Mouse (Mus musculus) monocyte, adult 2 months (primary cell): Measurements from ENCODE around the gene Cdkn2c.
"Not testable (repeated sequence)": the region's sequence is repeated elsewhere in the genome, so short reads cannot be mapped to it uniquely, and the experiment has no call there.

ENCODE experiments used
- DNase-seq, 2 experiments: peaks; one replicate each; pipeline ENCODE4 v3.0.0; 2022; ENCODE audit warnings: low spot score in 2 of 2, low read depth in 1 of 2

Cdkn2c gene

DNA sequence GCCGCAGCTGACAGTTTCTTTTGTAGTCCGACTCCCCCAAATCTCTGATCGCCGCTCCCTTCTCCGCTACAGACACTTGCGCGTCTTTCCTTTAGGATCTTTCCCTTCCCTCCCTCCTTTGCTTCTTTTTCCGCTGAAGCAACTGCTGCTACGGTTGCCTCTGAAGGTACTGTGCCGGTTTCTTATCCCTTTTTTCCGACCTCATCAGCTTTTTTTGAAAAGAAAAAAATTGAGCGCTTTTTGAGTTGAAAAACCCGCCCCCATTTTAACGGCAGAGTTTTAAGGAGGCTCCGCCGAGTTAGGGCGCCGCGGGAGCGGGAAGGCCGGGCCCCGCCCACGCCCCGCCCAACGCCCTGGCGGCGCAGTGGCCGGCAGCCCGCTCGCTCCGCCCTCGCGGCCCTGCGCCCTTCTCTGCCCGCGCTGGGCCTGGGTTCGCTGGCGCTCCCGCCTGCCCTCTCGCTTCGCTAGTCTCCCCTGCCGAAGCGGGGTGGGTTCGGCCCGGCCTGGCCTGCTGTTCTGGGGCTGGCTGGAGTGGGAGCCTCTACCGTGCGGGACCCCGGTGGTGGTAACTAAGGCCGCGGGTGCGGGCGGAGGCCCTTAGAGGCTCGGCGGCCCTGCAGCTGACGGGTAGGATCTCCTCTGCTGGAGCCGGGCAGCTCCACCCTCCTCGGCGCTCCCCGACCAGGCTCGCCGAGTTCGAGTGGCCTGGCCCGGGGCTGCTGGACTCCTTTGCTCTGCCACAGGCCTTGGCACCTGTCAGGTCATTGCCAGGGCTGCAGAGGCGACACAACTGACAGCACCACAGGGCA is at the start of gene Cdkn2c:
TSS of gene Cdkn2c (minus strand) at position 729 of the 809 bp plus-strand sequence.
- DNase-seq = peak; percentile 71 to 81

DNA sequence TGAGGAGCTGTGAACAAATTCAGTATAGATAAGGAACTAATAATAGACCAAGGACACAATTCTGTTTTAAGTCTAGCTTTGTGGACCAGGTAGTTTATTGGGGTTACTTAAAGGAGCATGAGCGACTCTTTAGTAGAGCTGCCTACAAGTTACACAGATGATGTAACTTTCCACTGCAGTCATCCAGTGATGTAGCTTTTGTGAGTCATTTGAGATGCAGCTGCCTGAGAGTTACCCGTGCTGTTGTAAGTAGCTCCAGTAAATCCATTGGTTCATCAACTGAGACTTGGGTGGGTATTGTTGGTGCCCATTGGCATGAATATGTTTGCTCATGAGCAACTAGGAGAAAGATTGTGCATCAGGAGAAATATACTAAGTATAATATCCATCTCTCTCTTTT is 38.4 kb upstream of the Cdkn2c start:
- no peak for DNase-seq

- no peak for DNase-seq
These were observed 36.6 kb upstream of the Cdkn2c start for GRCm38 (mm10) chr4:109703568-109703967.

GRCm38 (mm10) chr4:109700727-109701126 is 33.7 kb upstream of the Cdkn2c start:
- DNase-seq = not testable (repeated sequence)

- no peak for DNase-seq
These were observed 25.7 kb upstream of the Cdkn2c start for GRCm38 (mm10) chr4:109692674-109693073.

DNA sequence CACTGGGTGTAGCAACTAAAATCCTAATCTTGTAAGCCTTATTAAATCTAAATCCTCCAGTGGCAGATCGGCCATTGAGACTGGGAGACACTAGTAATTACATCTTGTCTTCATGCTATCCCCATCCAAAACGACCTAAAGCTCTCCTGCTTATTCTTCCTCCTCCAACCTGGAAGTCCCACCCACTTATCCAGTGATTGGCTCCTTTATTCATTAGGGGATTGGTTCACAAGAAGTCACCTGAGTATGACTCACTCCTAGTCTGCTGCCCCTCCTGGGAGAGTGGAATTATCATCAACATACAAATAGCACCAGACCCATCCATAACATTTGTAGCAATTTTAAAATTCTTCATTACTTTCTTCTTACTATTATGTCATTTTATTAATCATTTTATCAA is 16.6 kb upstream of the Cdkn2c start:
- no peak for DNase-seq

GRCm38 (mm10) chr4:109677221-109677620 is 10.2 kb upstream of the Cdkn2c start:
- no peak for DNase-seq

GRCm38 (mm10) chr4:109676218-109677215 is 9.5 kb upstream of the Cdkn2c start, which contains the start of gene Faf1:
Gene Faf1, plus strand, starts transcription at chr4:109676588.
- DNase-seq = peak; percentile 94 to 97

DNA sequence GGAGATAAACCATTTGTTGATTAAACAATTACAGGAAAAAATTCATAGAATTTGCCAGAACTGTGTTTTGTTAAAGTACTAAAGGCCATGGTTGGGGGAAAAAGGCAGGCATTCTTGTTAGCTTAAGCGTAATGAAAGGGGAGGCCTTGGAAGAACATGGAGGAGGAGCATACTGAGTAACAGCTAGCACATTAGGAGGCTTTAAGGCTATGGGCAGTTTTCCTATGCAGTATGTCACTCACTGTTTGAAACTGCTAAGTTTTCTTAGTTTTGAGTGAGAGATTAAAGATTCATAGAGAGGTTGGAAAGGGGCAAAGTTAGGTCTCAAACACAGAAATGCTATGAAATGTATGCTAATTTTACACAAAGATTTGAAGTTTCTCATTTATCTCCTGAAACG is 7.1 kb upstream of the Cdkn2c start:
- DNase-seq = no peak

DNA sequence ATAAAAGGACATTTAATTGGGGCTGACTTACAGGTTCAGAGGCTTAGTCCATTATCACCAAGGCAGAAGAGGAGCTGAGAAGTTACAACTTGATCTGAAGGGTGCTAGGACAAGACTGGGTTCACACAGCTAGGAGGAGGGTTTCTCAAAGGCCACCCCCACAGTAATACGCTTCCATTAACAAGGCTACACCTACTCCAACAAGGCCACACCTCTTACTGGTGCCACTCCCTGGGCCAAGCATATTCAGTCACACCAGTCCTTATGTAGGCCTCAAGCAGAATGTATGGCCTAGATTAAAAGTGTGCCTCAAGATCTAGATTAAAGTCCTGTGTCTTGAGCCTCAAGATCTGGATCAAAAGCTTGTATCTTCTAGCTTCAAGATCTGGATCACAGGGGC is 5.0 kb upstream of the Cdkn2c start:
- no peak for DNase-seq

- no peak for DNase-seq
These were observed 3.2 kb upstream of the Cdkn2c start for GRCm38 (mm10) chr4:109670213-109670612.

- no peak for DNase-seq
These were observed 529 bp upstream of the Cdkn2c start for GRCm38 (mm10) chr4:109667518-109667917.

DNA sequence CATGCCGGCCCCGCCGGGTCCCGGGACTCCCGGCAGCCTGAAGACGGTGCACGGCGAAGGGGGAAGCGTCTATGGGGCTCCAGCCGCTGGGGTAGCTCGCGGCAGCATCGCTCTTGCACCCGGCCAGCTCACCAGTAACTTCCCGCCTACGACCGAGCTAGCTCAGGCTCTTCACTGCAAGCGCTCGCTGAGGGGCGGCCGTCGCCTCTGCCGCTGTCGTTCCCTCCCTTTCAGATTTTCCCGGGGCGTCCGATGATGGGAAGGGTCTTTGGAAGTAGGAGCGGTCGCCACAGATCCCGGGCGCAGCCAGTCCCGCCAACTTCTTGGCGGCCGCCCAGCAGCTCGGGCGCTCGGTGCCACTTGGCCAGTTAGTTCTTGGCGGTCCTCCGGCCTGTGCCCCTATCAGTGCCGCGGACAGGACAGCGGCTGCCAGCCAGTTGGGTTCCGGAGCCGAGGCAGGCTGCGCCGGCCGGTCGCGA is 968 bp downstream of the Cdkn2c start:
- DNase-seq = peak; percentile 17 to 23

DNA sequence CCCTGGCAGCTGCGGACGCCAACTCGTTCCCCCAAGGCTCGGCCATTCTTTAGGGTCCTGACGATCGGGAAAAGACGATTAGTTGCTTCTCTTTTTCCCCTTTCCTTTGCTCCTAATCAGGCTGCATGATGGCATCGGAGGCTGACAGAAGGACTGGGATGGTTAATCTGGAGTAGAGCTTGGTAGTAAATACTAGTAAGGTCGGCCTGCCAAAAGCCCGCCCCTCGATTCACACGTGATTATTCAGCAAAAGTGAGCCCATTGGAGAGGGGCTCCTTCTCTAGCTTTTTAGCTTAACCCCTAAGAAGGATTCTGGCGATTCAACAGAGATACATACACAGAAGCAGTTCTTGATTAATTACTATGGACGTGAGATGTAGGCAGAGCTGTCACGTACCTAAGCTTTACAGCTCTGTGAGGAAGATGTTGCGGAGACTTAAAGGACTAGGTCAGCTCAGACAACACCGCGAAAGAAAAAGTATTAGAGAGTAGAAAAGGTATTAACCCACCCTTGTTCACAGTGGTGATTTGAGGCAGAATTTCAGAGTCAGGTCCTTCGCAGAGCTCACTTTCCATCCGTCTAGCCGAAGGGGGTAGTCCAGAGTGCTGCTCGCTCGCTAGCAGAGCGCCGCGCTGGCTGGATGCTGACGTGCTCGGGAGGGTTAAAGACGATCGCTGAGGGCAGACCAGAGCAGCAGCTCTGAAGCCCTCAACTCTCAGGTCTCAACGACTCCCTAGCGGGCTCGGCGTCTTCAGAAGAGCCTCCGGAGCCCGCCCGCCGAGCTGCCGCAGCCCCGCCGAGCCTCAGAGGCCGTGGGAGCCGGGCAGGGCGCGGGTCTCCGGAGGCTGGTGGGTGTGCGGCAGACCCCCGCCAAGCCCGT is 1.6 kb downstream of the Cdkn2c start:
- peak in 1 of 2 experiments; percentile 44 for DNase-seq

DNA sequence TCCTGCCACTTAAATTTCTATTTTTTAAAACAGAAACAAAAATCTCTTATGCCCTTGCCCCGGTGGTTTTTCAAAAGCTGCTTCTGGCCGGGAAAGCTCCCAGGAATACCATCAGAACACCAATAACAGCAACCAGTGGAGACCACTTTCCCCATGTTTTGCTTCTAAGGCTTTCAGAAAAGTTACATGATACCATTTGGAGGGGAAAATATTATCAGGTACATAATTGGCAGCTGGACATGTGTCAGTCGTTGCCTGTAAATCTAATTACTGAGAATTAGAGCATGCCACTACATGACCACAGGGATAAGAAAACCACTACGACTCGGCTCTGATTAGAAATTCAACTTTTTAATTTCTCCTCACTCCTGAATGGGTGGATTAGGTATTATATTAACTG is 2.9 kb downstream of the Cdkn2c start:
- no peak for DNase-seq

- DNase-seq = no peak
These were observed 4.7 kb downstream of the Cdkn2c start for GRCm38 (mm10) chr4:109662271-109662670.

GRCm38 (mm10) chr4:109661183-109661582 is 5.8 kb downstream of the Cdkn2c start:
- no peak for DNase-seq

GRCm38 (mm10) chr4:109660568-109660967 is 6.4 kb downstream of the Cdkn2c start:
- no peak for DNase-seq

DNA sequence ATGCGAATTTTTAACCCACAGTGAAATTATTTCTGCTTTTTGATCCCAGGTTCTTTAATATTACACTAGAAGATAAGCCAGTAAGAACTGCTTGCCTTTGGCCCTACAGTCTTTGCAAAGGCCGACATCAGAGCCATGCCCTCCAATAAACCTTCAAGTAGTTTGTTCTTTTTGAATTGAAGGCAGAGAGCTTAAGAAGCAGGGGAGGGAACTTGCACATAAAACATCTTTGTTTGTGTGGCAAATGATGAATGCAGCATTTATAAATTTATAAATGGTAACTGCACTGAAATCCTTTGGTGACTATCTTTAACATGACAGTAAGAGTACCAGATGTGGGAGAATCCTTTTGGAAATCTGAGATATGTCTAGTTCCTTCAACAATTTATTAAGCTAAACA is 7.4 kb downstream of the Cdkn2c start:
- DNase-seq = no peak

DNA sequence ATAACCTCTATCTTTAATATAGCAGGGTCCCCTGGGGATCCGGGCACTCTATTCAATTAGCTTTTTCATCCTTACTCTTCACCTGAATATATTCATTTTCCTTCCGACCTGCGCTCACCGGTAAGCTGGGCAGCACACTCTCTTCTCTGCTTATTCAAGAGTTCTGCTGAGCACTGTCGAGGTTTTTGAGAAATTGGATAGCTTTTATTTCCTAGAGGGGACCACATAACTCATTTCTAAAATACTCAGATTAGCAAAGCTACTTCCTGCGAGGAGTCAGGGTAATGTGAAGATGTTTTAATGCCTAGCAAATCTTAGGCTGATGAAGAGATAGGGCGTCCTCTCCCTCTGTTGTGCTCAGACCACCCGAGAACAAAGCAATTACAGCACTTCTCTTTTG is 8.2 kb downstream of the Cdkn2c start:
- no peak for DNase-seq
